Mouse (Mus musculus) thymus, adult 2 months (tissue): ENCODE data around the gene Med20.

Experiments
- CTCF ChIP-seq: fragments of 200-500 bp; IDR thresholded peaks from 2 replicates; pipeline ENCODE4 v1.5.1; 2012; ENCODE audit warnings: mild to moderate bottlenecking, control low read depth, low read length, moderate library complexity, borderline replicate concordance; ENCODE audit not compliant: control insufficient read depth, poor library complexity, insufficient read depth; ENCODE audit errors: extremely low read depth
- POLR2A ChIP-seq: fragments of 200-500 bp; IDR thresholded peaks from 2 replicates; pipeline ENCODE4 v1.6.1; 2012; ENCODE audit warnings: mild to moderate bottlenecking, low read length, control low read depth, moderate library complexity; ENCODE audit not compliant: control insufficient read depth, poor library complexity, insufficient read depth; ENCODE audit errors: extremely low read depth

- no peak for TF ChIP-seq CTCF
- no peak for TF ChIP-seq POLR2A
These were observed 4.7 kb downstream of the Med20 start for GRCm38 (mm10) chr17:47616119-47616518.
